Mouse (Mus musculus): ENCODE measurements around the gene Rplp0.

Rplp0 gene

DNA sequence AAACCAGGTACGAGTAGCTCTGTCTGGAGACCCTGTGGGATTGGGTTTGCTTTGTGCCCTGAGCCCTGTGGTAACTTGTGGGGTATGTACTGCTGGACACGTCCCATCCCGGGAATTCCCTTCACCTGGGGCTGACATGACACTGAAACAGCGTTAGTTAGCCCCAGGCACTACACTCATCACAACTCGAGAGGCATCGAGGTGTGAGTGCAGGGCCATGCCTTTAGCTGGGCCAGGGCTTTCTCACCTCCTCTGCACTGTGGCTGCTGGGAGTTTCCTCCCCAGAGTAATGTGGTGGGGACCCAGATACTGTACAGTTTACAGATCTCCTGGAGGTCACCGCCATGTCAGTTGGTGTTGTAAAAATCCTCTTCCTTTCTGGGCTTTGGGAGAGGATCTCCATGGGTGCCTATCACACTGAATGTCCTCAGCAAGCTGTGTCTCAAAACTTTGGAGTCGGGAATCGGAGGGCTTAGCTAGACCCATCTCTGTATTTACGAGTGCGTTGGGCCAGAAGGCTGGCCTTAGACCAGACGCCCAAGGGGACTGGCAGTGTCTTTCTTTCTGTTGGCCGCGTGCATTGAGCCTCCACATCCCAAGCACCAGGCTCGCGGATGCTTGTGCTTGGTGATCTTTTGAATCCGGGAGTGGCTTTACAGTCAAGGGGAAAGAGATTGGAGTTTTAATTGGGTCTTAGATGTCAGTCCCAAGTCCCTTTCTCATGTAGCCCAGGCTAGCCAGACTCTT lies 32.6 kb upstream of the Rplp0 start:
- DNase-seq (ENCODE audit: low read depth, low spot score): no peak

DNA sequence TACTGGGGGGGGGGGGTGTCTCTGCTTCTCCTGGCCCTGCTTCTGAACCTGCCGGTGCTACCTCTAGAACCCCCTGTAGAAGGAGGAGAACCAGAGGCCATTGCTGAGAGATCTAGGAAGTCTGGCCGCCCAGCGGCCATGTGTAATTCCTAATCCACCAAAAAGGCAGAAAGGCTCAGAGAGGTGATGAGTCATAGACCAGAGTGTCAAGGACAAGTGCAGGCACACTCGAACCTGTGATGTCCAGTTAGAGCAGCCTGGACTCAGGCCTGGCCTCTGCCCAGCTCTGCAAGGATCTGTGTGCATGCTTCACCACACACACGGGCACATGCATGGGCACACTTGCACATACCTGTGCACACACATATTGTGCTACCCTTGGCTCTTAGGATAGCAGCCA lies 31.1 kb upstream of the Rplp0 start:
- DNase-seq (ENCODE audit: low read depth, low spot score): no peak

DNA sequence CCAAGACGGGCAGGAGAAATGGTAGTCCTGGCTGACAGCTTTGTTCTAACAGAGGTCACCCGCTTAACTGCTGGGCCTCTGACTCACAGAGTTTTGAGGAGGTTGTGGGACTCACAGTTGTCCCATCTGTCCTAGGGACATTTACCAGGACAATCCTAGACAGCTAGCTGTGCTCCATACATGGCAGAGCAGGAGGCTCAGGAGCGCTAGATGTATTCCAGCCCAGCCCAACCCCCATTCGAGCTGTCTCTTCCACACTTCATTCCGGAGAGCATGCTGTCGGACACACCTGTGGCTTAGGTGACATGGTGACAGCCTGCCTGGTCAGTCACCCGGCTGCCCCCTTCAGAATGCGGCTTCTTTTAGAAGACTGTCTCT lies 29.9 kb upstream of the Rplp0 start:
- DNase-seq (ENCODE audit: low read depth, low spot score): no peak

DNA sequence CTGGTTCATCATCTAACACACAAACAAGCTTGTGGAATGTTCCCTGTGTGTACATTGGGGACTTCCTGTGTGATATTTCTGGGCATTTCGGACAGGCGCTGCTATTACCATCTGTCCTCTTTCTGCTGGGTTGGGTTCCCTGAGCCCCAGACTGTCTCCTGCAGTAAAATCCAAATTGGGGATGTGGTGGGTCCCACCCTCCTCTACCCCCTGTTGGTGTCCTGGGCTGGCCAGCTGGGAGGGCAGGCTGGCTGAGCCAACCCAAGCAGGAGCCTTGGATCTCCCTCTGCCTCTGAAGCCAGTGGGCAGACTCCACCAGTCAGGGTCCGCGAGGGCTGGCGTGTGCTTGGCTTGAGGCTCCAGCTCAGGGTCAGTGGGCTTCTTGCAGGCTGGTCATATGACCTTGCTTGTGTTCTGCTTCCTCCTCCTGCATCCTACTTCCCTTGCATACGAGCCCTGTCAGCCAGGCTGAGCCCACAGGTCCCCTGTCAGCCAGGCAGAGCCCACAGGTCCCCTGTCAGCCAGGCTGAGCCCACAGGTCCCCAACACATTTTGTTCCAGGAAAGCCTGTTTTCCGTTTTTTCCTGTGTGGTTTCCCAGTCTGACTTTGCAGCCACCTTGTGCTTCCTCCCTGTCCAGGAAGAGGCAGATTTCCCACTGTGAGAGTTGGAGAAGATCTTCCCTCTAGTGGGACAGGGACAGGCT lies 29.4 kb upstream of the Rplp0 start:
- no peak for DNase-seq (ENCODE audit: low read depth, low spot score)

DNA sequence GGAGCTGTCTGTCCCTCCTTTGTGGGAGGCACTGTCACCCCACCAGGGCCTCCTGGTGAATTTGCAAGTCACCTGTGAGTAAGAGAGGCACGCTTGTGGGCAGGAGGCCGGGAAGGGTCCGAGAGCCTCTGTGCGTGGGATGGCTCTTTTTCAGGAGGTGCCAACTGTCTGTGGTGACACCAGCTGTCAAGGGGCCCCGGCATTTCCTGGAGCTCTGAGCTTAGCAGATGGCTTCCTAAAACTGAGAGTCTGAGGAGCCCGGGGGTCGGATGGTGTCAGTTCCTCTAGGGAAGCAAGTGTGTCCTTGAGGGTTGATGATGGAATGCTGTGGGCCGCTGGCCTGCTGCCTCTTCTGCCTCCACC lies 28.8 kb upstream of the Rplp0 start:
- no peak for DNase-seq (ENCODE audit: low read depth, low spot score)

DNA sequence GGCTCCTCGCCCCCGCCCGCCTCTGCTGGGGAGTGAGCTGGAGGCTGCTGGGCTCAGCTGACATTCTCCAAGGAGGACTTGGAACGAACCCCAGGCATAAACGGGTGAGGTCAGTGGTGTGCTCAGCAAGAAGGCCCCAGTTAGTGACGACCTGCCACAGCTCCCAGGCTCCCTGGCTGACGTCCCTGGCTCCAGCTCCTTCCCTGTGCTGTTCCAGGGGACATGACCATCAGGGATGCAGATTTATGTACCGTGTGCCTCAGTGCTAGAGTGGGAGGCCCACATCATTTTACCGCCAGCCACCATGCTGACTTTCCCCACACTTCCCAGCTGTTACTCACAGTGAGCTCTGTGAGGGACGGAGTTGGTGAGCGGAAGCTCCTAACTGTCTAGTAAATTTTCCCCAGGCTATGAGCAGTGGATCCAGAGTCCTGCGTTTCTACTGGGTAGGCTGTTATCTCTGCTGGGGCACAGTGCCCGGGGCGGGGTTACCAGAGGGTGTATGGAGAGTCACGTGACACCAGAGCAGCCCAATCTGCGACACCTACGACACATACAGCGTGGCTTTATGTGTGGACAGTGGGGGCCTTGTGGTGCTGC lies 27.5 kb upstream of the Rplp0 start:
- DNase-seq (ENCODE audit: low read depth, low spot score): no peak

DNA sequence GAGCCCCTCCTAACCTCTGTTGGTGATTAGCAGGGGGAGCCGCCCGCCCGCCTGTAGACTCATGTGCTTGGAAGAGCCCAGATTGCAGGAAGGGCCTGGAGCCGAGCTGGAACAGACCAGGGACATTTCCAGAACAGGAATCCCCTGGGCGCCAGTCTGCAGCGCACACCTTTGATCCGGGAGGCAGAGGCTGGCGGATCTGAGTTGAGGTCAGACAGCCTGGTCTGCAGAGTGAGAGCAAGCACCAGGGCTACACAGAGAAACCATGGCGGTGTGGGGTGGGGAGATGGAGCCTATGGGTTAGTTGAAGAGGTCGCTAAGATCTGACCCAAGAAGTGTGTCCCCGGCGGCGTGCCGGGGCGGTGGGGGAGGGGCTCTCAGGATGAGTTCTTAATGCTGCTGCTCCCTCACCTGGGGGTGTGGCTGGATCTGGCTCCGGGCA lies 25.0 kb upstream of the Rplp0 start:
- no peak for DNase-seq (ENCODE audit: low read depth, low spot score)

DNA sequence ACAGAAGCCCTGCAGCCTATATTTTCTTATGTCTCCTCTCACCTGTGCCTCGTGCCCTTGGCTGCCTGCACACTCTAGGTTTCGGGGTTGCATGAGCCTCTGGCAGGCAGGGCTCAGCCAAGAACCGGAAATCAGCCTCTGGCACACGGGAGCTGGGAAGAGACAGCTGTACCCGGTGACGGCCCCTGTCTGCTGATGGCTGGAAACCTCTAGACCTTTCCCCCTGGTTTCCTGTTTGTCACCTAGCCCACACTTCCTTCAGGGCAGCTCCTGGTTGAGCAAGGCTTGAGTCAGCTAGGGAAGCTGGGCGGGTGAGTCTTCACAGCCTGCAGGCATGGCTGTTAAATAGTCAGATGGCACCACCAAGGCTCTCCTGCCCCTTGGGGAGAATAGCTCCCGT lies 24.4 kb upstream of the Rplp0 start:
- DNase-seq (ENCODE audit: low read depth, low spot score): no peak

DNA sequence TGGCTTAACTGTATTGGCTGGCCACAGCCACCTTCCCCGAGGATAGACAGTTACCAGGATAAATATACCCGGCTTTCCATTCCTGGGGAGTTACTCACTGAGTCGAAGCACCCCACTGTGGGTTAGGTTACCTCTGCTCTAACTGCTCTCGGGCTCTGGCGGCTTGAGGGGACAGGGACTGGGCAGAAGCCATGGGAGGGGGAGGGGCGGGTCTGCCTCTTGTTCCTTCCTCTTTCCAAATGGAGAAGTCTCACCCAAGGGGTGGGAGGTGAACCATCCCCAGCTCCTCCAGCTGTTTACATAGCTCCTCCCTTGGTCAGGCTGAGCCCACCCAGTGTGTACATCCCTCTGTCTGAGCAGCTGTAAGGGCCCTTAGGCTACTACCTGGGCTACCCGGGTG lies 23.6 kb upstream of the Rplp0 start:
- no peak for DNase-seq (ENCODE audit: low read depth, low spot score)

DNA sequence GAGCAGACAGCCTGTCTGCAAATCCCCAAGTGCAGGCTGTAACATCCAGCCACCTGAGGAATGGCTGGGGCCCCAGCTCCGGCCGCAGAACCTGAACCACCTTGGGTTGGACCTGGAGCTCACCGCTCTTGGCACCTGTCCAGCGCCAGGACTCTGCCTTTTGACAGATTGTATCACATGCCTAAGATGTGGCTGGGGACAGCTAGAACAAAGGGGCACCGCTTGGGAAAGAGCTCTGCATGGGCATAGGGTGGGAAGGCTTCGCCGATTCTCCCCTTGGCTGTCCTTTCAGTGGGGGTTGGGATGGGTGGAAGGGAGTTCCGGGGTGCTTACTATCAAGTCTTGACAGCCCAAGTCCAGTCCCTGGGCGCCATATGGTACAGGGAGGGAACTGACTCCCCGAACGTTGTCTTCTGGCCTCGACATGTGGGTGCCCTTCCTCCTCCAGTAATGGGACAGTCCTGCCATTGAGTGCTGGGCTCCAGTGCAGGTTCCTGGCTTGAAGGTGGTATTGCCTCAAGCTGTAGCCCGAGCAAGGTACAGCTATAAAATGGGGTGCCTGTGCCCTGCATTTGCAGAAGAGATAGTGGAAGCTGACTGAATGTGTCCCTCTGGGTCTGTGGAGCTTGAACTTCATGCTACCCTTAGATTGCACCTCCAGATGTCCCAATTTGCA lies 21.1 kb upstream of the Rplp0 start:
- no peak for DNase-seq (ENCODE audit: low read depth, low spot score)

DNA sequence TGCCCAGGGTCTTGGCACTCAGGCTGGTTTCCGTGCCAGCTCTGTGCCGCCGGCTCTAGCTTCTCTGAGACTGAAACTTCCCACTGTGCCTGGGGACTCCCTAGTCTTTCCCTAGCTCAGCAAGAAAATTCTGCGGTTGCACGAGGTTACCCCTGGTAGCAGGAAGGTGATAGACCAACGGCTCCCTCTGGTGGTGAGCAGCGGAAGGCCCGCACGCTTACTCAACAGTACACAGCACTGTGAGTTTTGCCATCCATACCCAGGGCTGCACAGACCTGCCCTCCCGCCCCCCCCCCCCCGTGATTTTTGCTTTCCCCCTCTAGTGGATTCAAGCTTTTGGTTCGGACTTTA lies 20.6 kb upstream of the Rplp0 start:
- DNase-seq (ENCODE audit: low read depth, low spot score): no peak

DNA sequence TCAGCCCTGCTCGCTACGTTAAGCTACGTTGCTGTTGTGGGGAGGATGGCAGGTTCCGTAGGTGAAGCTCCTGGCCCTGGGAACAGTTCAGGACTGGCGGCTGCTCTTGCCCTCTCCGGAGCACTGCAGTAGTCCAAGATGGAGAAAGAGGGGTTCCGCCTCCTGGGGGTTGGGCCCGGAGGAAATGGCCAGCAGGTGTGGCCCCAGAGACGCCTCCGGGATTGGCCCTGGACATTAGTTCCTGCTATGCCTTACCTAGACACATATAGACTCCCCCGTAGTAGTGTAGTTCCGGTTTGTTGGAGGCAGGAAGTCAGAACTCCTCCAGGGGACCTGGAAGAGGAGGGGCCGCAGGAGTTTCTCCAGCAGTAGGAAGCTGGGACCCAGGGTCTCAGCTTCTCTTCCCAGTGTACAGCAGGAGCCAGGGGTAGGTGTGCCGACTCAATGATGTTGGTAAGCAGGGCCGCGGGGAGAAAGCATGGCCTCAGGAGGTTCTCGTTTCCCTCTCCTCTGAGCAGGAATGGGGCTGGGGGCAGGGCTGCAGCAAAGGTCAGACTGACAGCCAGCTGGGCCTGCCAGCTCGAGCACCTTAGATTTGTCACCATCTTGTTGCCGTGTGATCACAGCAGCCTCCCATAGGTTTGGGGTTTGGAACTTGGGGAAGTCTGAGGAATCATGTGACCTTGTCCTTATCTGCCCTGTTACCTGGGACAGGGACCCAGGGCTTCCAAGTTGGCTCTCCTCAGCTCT lies 16.5 kb upstream of the Rplp0 start:
- DNase-seq (ENCODE audit: low read depth, low spot score): no peak

DNA sequence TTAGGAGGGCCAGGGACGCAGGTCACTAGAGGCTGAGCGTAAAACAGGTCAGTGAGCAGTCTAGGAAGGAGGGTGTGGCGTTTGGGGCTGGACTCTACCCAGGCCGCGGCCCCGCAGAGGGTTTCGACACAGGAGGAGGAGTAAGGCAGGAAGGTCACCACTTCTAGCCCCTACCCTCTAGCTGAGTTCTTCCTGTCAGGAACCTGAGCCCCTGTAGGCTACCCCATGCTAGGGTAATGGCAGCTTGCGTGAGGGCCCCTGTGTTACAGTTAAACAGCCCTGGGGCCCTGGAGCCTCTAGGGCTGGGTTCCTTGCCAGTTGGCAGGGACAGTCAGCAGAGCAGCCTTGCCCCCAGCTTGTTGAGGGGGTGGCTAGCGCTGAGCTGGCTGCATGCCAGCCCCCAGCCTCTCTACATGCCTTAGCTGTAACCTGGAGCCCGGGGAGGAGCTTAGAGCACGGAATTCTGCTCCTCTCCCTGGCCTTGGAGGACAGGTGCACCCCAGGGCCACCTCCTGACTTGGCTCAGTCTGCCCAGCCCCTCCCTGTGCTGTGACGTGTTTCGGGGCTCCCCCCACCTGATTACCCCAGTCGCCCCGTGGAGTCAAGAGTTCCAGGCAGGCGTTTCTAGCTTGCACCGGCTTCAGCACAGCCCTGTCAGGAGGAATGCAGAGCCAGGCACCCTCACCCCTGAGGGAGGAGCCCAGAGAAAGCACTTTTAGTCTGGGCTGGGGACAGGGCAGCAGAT lies 15.6 kb upstream of the Rplp0 start:
- no peak for DNase-seq (ENCODE audit: low read depth, low spot score)

DNA sequence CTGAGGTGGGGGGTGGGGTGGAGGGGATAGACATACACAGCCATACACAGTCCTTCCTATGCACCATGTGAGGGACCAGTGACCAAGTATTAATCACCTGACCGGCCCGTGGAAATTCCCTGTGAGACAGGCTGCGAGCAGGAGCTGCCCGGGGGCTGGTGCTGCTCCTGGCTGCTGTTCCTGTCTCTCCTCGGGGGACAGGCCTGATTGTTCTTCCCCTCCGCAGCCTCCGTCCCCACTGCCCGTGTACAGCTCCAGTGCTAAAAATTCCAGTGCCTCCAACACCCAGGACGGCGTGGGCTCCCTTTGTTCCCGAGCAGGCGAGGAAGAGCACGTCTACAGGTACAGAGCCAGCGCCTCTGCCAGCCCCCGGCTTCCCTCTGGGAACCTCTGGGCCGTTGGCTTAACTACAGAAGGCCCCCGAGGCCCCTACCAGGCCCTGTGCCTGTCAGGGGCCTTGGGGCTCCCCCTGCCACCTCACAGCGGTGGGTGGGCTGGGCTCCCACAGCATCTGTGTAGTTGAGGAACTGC lies 14.5 kb upstream of the Rplp0 start:
- no peak for DNase-seq (ENCODE audit: low read depth, low spot score)

DNA sequence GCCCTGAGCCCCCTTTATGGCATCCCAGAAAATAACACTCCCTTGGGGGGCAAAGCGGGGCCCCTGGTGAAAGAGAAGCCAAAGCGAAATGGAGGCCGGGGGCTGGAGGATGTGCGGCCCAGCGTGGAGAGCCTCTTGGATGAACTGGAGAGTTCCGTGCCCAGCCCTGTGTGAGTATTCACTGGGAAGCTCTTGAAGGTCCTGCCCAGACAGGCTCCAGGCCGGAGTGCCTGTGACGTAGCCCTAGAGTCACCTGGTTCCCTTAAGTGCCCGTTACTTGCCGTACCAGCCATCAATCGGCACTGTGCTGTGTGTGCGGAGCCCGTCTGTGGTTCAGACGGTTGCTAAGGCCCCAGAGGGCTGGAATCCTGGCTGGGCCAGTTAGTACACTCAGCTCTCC lies 13.6 kb upstream of the Rplp0 start:
- DNase-seq (ENCODE audit: low read depth, low spot score): no peak

DNA sequence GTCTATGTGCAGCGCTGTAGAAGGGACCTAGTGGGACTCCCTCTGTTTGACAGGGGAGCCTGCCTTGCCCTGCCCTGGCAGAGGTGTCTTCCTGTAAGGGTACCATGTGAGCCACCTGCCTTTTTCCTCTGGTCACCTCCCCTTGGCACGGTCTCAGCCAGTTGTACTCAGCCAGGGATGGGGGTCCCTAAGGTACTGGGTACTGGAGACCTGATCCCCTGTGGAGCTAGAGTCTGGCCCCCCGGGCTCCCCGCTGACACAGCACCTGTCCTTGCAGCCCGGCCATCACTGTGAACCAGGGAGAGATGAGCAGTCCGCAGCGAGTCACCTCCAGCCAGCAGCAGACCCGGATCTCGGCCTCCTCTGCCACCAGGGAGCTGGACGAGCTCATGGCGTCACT lies 12.7 kb upstream of the Rplp0 start:
- no peak for DNase-seq (ENCODE audit: low read depth, low spot score)

DNA sequence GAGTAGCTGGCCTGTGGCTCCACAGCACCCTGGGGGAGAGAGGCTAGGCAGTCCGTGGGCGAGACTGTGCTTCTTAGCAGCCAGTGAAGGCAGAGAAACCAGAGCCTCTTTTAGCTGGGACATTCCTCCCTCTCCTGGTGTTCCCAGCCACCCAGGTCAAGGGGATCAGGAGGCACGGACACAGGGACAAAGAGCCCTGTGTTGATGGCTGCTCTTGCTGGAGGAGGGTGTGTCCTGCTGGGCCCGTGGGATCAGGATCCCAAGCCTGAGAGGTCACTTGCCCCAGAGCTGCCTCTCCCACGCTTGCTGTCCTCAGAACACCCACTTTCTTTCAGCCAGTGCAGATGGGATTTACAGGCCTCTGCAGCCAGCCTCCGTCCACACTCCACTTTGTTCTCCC lies 12.3 kb upstream of the Rplp0 start:
- DNase-seq (ENCODE audit: low read depth, low spot score): no peak

DNA sequence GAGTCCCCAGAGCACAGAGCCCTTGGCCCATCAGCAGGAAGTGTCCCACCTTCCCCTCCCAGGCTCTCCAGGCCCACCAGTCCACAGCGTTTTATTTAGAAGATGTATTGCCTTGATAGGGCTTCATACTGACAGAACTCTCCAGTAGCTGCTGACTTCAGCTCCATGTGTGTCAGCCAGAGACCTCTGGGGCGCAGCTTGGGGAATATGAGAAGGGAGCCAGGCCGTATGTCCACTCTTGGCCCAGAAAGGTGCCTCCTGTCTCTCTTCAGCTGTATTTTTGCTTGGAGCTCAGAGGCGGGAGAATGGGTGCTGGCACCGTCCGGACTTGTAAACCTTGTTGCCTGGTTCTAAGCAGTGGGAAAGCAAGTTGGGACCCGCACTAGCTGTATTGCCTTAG lies 11.8 kb upstream of the Rplp0 start:
- DNase-seq (ENCODE audit: low read depth, low spot score): no peak

DNA sequence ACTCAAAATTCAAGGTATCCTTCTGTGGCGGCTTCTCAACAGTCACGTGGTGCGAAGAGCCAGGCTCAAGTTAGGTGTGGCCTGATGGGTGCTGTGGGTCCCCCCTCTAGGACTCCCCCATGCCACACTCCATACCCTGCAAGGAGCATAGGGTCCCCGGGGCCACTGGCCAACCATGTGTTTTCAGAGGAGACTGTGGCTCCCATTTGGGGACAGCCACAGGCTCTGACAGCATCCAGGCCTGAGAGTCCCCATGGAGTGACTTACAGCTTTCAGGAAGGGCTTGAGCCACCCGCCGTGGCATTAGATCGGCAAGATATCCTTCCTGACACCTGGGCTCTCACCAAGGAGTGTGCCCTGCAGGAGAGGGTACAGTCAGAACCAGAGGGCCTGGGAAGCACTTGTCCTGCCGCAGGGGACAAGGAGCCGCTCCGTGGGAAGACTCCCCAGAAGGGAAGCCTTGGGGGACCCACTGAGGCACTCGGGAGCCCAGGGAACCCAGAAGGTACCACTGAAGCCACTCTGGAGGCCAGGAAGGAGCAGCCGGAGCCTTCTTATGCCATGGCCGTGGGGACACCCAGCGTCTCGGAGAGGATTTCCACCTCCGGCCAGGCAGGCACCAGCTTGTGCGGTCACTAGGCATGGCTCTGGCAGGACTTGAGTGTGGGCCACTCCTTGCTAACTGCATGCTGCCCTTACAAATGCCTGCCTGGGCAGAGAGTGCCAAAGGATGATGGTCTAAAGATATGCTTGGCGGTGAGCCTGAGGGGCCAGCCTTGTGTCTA lies 10.6 kb upstream of the Rplp0 start:
- DNase-seq (ENCODE audit: low read depth, low spot score): no peak

DNA sequence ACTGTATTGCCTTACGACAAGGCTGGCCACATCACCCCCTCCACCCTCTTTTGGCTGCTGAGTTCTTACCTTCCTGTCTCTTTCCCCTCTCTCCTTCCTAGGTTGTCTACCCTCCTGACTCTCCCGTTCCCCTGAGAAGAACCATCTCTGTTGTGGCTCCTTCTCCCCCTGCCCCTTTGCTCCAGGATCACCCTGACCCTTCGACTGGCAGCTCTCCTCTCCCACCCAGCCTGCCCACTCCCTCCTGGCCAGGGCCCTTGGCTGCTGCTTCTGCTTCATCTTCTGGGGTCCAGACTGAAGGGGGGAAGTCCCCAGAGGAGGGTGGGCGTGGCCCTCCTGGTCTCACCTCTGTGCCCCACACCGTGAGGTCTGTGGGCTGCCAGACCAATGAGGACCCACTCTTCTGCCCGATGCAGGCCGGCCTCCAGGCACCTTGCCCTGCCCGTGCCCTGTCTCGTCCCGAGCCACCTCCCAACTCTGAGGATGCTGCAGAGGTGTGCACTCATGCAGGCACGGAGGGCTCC lies 8.7 kb upstream of the Rplp0 start:
- DNase-seq (ENCODE audit: low read depth, low spot score): no peak

Data from telencephalon, adult 2 months (tissue).